Mouse (Mus musculus): ENCODE data around the gene Gm14137.

- TF ChIP-seq TCF12 (IDR thresholded peaks at IDR 0.05; ENCODE audit: low read depth, low read length), result no peak
- TF ChIP-seq CTCF (conservative IDR thresholded peaks at IDR 0.05 in 1 of 2, IDR thresholded peaks at IDR 0.05 in 1 of 2; ENCODE audit: low read depth in 2 of 2, low read length in 2 of 2), result peak in 1 of 2 experiments; percentile 47; a peak in 2 of 4 replicates
- no peak for TF ChIP-seq POLR2AphosphoS2 (IDR thresholded peaks at IDR 0.05; ENCODE audit: low read depth, low read length)
- no peak for TF ChIP-seq POLR2A (IDR thresholded peaks at IDR 0.05; ENCODE audit: low read depth, low read length)
- no peak for TF ChIP-seq NRF1 (IDR thresholded peaks at IDR 0.05; ENCODE audit: low read depth, low read length)
- no peak for TF ChIP-seq ZNF384 (IDR thresholded peaks at IDR 0.05; ENCODE audit: low read depth, low read length)
- TF ChIP-seq NELFE (IDR thresholded peaks at IDR 0.05; ENCODE audit: low read depth, low read length), result no peak
- TF ChIP-seq MAFK (IDR thresholded peaks at IDR 0.05; ENCODE audit: insufficient replicate concordance, low read length), result no peak
These were observed 8.9 kb upstream of the Gm14137 start for GRCm38 (mm10) chr2:119165401-119165800.
